In the genomic region with DNA sequence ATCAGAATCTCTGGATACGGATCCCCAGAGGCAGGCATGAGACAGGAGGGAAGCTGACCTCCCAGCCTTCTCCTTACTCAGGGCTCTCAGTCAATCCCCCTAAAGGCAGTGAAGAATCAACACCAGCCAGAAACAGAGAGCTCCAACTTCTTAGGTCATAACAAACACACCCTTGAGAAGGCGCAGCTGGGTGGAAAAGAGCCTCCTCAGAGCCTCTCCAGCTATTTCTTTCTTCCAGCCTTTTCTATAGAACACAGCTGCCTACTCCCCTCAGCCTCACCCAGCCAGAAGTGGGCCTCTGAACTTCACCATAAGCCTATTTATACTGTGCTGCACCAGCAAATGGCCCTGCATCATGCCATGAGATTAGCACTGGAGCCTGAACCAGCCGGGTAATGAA, we compare ENCODE assay signal across 10 mouse cellular contexts.
DNase-seq lines count a peak whose midpoint lies in the region; ATAC-seq and TF ChIP-seq lines count a peak whose summit lies in the region.
"Had no signal": no experiment of that assay in that cellular context is flagged by ENCODE, and none has a peak within 500 bp of the region (broad histone marks: within the 10 kb centered on the region; RNA-seq: fewer than 3 reads in every experiment).

No protein-coding gene starts in this region.

- H3K4me3 ChIP-seq in forebrain, embryonic 12.5 days (replicated peaks), result no peak overlapping the region
- no peak overlapping the region for H3K4me3 ChIP-seq in forebrain, embryonic 14.5 days (ENCODE audit: low read depth, low read length)
- no peak overlapping the region for H3K4me3 ChIP-seq in kidney, adult 2 months (ENCODE audit: insufficient read depth, low read depth, low read length)

- no peak overlapping the region for H3K27ac ChIP-seq in forebrain, embryonic 12.5 days
- H3K27ac ChIP-seq in forebrain, embryonic 14.5 days (ENCODE audit: low read depth, low read length), result no peak overlapping the region
- H3K27ac ChIP-seq in kidney, adult 2 months (ENCODE audit: insufficient read depth, low read depth, low read length), result no peak overlapping the region

- peak; percentile 53; the same call in 1 of the 2 replicates for ATAC-seq in forebrain, embryonic 12.5 days (ENCODE audit: low FRiP score)
- no peak for ATAC-seq in forebrain, embryonic 14.5 days
- ATAC-seq in megakaryocyte progenitor cell, adult 5-6 weeks (replicated peaks; ENCODE audit: poor library complexity), result no peak
- ATAC-seq: Patski had no signal

- 31% methylated on average over 3 of the region's 3 CpGs for WGBS in forebrain, embryonic 12.5 days
- 22% methylated on average over 3 of the region's 3 CpGs for whole genome bisulfite sequencing in forebrain, embryonic 14.5 days
- WGBS in kidney, adult 2 months, result 78% methylated on average over 3 of the region's 3 CpGs

- no peak for TF ChIP-seq CTCF in kidney, adult 2 months (conservative IDR thresholded peaks at IDR 0.05; ENCODE audit: insufficient read depth, insufficient read length, low read depth, low read length)

- peaks cover 11% of the 10 kb centered on the region for H3K4me1 ChIP-seq in forebrain, embryonic 12.5 days
- H3K4me1 ChIP-seq in forebrain, embryonic 14.5 days (ENCODE audit: control insufficient read depth, insufficient read depth, low read length), result 0 out of 2 replicates have a peak, but pooled peaks cover 3% of the 10 kb centered on the region
- H3K4me1 ChIP-seq in kidney, adult 2 months (ENCODE audit: control insufficient read depth, insufficient read depth, low read length), result peaks cover 10% of the 10 kb centered on the region; the same call in 1 of the 2 replicates

- no peaks in the 10 kb centered on the region for H3K9me3 ChIP-seq in forebrain, embryonic 12.5 days
- no peaks in the 10 kb centered on the region for H3K9me3 ChIP-seq in forebrain, embryonic 14.5 days (replicated peaks; ENCODE audit: control insufficient read depth, low read length)

- no peaks in the 10 kb centered on the region for H3K36me3 ChIP-seq in forebrain, embryonic 12.5 days (replicated peaks)
- H3K36me3 ChIP-seq in forebrain, embryonic 14.5 days (ENCODE audit: control insufficient read depth, insufficient read depth, low read length), result no peaks in the 10 kb centered on the region
- no peaks in the 10 kb centered on the region for H3K36me3 ChIP-seq in kidney, adult 2 months (ENCODE audit: control insufficient read depth, insufficient read depth, low read length)

- TF ChIP-seq POLR2A in kidney, adult 2 months (IDR thresholded peaks at IDR 0.05; ENCODE audit: low read depth, low read length), result no peak

- no peak overlapping the region for H3K4me2 ChIP-seq in forebrain, embryonic 12.5 days
- no peak overlapping the region for H3K4me2 ChIP-seq in forebrain, embryonic 14.5 days (ENCODE audit: low read length)

- H3K27me3 ChIP-seq in forebrain, embryonic 12.5 days, result no peaks in the 10 kb centered on the region
- H3K27me3 ChIP-seq in forebrain, embryonic 14.5 days (replicated peaks; ENCODE audit: control insufficient read depth, insufficient read depth, low read length), result no peaks in the 10 kb centered on the region
- H3K27me3 ChIP-seq in kidney, adult 2 months (replicated peaks; ENCODE audit: control insufficient read depth, insufficient read depth, low read length), result no peaks in the 10 kb centered on the region
- H3K27me3 ChIP-seq: Patski had no signal

- DNase-seq in forebrain, embryonic 14.5 days (ENCODE audit: low spot score), result no peak
- DNase-seq in kidney, postnatal 10 days, result peak; percentile 34
- DNase-seq in kidney, adult 2 months, result no peak
- DNase-seq in urinary bladder, postnatal 14 days (ENCODE audit: low spot score), result peak; percentile 39
- DNase-seq in urinary bladder, postnatal 10 days (ENCODE audit: low spot score), result no peak
- DNase-seq in right cerebral cortex, adult 2 months (ENCODE audit: low spot score in 2 of 2), result no peak
- DNase-seq: left cerebral cortex, postnatal 4 days had no signal

- H3K9ac ChIP-seq in forebrain, embryonic 12.5 days, result no peak overlapping the region
- no peak overlapping the region for H3K9ac ChIP-seq in forebrain, embryonic 14.5 days (ENCODE audit: low read length)

Comparison
In these comparisons a context has a peak if more than half of its experiments do, and no peak if none do; other contexts are left out.
1. DNase-seq: peak in kidney, postnatal 10 days (single experiment) and urinary bladder, postnatal 14 days (single experiment); none in forebrain, embryonic 14.5 days (single experiment), kidney, adult 2 months (single experiment), urinary bladder, postnatal 10 days (single experiment) and right cerebral cortex, adult 2 months (0 of 2).